Mouse (Mus musculus) natural killer cell, adult 2 months (primary cell): Measurements from ENCODE around the gene Cyth3.

Experiments used
- DNase-seq, 2 experiments: peaks; one replicate each; pipeline ENCODE4 v3.0.0; 2022; ENCODE audit warnings: low spot score in 2 of 2

Gene Cyth3

DNA sequence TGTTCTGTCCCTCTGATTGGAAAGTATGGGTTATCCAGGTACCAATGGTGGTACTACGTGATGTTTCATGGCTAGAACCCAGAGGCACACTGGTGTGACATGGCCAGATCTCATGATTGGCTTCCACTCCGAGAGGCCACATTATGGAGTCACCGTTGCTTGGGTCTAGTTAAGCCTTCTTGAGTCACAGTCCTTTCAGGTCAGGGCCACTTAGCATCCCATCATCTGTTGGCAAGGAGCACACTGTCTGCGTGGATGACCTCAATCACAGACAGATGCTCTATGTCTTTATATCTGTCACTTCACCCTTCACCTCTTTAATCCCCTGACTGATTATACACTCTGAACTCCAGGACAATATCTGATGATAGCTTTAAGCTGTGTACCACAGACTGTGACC lies 6.1 kb upstream of the Cyth3 start:
- DNase-seq = no peak

GRCm38 (mm10) chr5:143616657-143617329 lies 5.5 kb upstream of the Cyth3 start:
- no peak for DNase-seq

- DNase-seq = no peak
Measured at GRCm38 (mm10) chr5:143617487-143618209, 4.6 kb upstream of the Cyth3 start.

DNA sequence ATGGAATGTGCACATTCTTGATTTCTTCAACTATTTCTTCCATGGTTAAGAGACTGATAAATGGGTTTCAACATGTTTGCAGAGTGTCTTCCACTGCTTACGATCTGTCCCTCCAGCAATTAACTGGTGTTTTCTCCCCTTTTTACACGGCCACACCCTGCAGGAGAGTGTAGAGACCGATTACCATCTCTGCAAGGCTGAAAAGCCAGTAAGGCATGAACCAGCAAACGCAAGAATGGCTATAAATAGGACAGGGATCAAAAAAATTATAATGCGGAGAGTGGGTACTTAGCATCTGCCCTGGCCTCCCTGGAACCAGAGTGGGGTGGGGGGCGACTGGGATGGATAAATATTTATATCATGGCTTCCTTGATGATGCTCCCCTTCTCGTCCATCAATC lies 3.7 kb upstream of the Cyth3 start:
- DNase-seq = no peak

DNA sequence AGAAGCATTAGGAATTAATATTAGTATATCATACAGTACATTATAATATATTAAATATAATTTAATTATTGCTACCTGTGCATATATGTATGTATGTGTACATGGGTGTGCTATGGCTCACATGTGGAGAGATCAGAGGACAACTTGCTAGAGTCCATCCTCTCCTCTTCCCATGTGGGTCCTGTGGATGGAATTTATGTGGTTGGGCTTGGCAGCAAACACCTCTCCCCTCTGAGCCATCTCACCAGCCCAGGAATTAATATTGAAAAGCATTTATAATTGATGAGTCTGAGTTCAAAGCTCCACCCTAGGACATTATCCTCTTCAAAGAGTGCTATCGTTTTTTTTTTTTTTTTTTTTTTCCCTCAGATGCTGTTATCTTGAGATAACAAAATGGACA lies 2.1 kb upstream of the Cyth3 start:
- DNase-seq = no peak

DNA sequence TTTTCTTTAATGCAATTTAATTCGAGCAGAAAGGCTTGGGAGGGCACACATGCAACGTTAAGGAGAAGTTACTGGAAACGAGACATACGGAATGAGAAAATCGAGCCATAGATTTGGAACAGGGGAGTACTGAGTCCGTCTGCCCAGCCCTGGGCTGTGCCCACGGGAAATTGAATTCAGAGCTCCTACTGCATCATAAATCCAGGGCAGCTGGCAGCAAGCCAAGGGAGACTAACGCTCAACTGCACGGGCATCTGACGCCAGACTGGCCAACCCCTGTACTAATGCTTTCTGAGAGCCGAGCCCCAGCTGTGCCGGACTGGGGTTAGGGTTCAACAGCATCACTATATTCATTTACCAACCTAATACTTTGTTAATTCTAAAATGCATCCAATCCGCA lies 1.3 kb upstream of the Cyth3 start:
- DNase-seq = no peak

DNA sequence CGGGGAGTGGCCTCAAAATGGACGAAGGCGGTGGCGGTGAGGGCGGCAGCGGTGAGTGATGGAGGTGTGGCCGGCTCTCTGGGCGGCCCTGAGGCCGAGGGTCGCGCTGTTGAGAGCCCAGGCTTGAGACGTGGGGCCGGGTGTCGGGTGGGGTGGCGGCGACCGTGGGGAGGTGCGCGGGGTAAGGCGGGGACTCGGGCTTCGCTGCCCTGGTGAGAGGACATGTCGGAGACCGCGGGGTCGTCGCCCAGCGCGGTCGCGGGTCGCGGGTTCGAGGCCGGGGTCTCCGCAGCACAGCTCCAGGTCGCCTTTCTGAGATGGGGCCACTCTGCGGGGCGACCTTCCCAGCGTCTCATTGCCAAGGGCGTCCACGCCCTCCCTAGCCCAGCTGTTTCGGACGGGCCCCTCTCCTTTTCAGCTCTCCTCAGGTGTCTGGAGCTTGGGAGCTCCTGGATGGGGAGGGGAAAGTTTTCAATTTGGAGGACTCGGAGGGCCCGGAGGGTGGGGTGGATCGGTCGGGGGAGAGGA lies 440 bp downstream of the Cyth3 start:
- no peak for DNase-seq

- DNase-seq = no peak
Measured at GRCm38 (mm10) chr5:143623356-143624295, 1.4 kb downstream of the Cyth3 start.

DNA sequence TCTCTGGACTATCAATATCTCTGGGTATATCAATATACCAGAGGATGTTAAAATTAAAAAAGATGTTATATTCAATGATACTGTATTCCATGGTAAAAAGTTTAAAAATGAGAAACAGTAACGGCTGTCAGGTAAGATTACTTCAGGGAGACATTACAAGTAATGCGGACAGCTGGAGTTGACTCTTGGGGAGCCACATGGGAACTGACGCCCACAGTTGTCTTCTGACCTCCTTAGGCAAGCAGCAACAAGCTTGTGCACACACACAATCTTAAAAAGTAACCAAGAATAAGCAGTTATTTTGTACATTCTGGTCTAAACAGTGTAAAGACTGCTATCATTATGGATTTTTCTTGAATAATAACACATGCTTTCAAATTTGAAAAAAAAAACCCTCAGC lies 2.2 kb downstream of the Cyth3 start:
- DNase-seq = no peak

DNA sequence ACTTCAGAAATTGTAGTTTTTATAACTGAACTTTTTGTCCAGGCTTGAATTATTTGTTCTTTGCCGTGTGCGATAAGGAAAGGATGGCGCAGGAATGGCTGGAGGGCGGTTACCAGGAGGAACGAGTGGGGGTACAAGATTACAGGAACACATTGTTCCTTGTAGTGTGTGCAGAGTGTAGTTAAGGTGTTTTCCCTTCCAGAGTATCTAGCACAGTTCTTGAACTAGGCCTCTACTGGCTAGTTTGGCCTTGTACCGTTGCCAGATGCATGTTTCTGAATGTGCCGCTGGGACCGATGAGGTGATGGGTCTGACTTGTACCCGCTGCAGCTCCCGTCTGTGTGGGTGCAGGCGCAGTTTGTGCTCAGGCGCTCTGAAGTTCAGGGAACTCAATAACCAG lies 3.2 kb downstream of the Cyth3 start:
- DNase-seq = no peak

DNA sequence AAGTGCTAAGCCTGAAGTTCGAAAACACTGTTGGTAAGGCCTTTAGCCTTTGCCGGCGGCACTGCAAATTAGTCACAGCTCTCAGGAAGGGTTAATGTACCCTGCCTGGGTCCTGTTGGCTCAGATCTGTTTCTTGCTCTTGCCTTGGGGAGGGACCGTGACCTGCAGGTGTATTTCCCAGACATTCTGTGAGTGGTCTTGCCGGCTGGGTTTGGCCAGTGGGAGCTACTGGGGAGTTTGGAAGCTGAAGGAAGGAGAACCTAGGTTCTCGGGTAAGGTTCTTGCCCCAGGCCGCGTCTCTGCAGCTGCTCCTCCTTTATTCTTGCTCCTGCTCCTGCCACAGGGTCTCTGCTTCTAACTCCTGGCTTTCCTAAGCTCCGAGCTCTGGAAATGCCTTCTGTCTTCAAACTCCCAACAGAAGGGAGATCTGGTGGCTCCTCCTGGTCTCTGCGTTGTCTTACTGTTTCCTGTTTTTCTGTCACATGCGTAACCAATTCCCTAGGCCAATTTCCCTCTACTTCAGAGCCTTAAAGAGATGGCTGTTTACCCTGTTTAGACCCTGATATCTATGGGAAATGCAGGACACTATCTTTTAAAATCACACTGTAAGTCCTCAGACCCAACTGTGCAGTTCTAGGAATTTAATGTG lies 3.8 kb downstream of the Cyth3 start:
- no peak for DNase-seq

- no peak for DNase-seq
Measured at GRCm38 (mm10) chr5:143627507-143627906, 5.3 kb downstream of the Cyth3 start.

GRCm38 (mm10) chr5:143627926-143628325 lies 5.7 kb downstream of the Cyth3 start:
- no peak for DNase-seq

DNA sequence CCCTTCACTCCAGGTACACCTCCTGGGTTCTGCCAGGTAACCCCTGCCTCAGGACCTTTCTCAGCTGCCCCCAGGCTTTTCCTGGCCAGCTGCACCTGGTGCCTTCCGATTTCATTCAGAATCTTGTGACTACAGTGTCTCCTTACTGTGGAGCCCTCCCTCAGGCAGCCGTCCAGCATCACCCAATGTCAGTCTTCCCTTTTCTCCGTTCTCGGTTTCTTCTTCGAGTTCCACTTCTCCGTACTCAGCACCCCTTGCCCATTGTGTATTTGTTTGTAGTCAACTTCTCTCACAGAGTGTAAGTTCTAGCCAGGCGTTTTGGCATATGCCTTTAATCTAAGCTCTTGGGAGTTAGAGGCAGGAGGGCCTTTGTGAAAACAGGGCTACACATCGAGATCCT lies 7.4 kb downstream of the Cyth3 start:
- DNase-seq = no peak

DNA sequence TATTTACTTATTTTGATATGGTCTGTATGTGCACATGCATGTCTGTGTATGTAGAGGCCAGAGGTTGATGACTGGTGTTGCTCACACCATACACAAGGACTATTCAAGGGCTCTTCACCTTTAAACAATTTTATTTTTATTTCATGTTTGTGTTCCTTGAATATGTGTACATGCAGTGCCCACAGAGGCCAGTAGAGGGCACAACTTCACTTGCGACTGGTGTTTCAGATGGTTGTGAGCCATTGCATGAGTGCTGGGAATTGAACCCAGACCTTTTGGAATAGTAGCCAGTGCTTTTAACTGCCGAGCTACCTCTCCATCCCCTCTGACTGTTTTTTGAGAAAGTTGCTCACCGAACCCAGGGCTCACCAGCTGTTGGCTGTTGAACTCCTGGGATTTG lies 8.0 kb downstream of the Cyth3 start:
- no peak for DNase-seq

- DNase-seq = no peak
Measured at GRCm38 (mm10) chr5:143630738-143631137, 8.5 kb downstream of the Cyth3 start.

DNA sequence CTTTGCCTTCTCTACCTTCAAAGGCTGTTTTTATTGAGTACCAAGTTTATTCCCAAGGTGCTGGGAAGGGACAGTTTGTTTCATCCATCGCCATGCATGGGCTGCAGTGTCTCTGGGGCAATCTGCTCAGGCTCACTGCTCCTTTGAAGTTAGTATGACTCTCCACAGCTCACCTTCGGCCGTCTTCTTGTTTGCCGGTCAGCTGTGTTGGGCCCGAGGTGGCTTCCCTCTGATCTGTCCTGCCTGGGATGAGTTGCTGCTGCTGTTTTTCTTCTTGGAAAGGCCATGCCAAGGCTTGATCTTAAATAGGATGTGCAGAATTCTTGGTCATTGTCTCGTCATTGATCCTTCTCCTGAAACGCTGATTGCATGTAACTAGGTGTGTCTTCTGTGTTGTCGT lies 9.3 kb downstream of the Cyth3 start:
- DNase-seq = no peak

GRCm38 (mm10) chr5:143632674-143633557 lies 10.7 kb downstream of the Cyth3 start:
- no peak for DNase-seq

DNA sequence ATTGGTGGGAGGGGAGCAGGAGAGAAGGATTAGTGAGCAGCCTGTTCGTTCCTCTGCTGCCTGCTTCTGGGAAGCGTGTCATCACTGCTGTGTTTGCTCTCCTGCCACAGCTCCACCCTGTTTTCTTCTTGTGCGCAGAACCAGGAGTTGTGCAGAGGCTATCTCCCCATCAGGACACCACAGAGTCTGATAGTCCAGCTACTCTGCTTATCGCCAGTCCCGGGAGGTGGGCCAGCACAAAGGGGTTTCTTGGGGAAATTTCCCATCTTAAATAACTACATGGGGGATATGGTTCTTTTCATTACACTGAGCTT lies 11.3 kb downstream of the Cyth3 start:
- no peak for DNase-seq

DNA sequence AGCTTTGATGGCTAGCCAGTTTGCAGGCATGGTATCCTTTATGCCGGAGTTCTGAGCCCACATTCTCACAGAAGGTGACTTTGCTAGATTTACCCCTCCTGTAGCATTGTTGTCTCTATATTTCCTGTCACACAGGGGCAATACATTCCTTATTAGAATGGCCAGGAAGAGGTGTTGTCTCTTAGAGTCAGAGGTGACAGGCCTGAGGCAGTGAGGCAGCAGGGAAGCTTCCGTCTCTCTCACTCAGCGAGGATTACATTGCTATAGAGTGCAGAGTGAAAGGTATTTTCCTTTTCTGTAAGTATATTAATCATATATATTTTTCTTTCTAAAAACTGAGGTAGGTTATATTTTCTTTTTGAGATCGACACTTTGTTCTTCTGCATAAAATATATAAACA lies 11.6 kb downstream of the Cyth3 start:
- no peak for DNase-seq

DNA sequence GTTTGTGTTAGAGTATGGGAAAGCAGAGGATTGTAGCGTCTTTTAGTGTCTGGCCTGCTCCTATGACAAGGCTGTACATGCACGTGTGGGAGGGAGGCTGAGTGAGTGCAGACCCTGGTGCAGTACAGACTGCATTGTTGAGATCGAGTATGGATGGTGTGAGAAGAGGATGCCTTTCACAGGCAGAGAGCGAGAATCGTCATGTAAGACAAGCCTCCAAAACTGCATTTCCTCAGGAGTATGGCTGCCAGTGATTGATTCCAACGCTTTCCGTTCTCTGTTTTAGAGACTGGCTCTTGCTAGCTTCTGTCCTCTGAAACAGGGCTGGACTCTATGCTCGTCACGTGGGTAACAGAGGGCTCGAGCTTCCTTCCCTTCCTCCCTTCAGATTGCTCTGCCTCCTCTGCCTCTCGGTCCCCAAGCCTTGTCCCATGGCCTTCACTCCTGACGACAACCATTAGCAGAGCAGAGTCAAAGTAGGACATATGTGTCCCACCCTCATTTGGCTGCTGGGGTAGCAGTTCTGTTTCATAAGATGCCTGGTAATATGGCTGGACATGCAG lies 12.4 kb downstream of the Cyth3 start:
- no peak for DNase-seq
